Mouse (Mus musculus): Measurements from ENCODE around the gene B2m. TPM values are rescaled to one million over a fixed set of nuclear protein-coding genes. Genes with fewer than 3 reads are reported as not detected.

The B2m gene
- polyA plus RNA-seq, 1 experiment, result 1,293 TPM

- Histone ChIP-seq H3K27ac (ENCODE audit: insufficient read depth, low read length) (peak overlapping the region; percentile 97), H3K27me3 (ENCODE audit: control insufficient read depth, insufficient read depth, low read length) (no peaks in the 10 kb centered on the region), H3K4me1 (ENCODE audit: control insufficient read depth, insufficient read depth, insufficient read length) (peaks cover 18% of the 10 kb centered on the region; the same call in 1 of the 2 replicates), H3K36me3 (ENCODE audit: control insufficient read depth, insufficient read depth, low read length) (peaks cover 30% of the 10 kb centered on the region), H3K4me3 (ENCODE audit: extremely low read depth, insufficient read depth, insufficient read length) (peak overlapping the region; percentile 72)
- under 1% methylated on average over 18 of the region's 18 CpGs for WGBS
- peak; percentile 79 to 86 for DNase-seq (ENCODE audit: low read depth in 1 of 2, low spot score in 2 of 2)
- TF ChIP-seq CTCF (IDR thresholded peaks at IDR 0.05; ENCODE audit: extremely low read depth, insufficient read depth, insufficient read length, insufficient replicate concordance) (no peak), POLR2A (IDR thresholded peaks at IDR 0.05; ENCODE audit: low read depth, low read length) (no peak; the same call in 1 of the 2 replicates)
Measured at GRCm38 (mm10) chr2:122148242-122148917, 894 bp downstream of the B2m start.

DNA sequence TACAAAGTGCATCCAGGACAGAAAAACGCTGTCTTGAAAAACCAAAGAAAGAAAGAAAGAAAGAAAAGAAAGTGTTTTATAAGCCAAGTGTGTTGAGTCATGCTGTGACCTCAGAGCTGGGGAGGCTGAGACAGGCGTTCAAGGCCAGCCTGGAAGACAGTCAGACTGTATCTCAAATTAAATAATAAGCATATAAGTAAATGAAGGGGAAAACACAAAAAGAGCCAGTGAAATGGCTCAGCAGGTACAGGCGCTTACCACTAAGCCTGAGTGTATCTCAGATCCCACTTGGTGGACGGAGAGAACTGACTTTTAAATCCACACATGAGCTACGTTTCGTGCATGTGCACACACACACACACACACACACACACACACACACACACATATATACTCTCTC, 1.8 kb downstream of the B2m start:
- WGBS, result 11% methylated on average over 6 of the region's 6 CpGs
- Histone ChIP-seq H3K4me1 (ENCODE audit: control insufficient read depth, insufficient read depth, insufficient read length) (peaks cover 18% of the 10 kb centered on the region; the same call in 1 of the 2 replicates), H3K36me3 (ENCODE audit: control insufficient read depth, insufficient read depth, low read length) (peaks cover 33% of the 10 kb centered on the region), H3K27ac (ENCODE audit: insufficient read depth, low read length) (no peak overlapping the region), H3K27me3 (ENCODE audit: control insufficient read depth, insufficient read depth, low read length) (no peaks in the 10 kb centered on the region), H3K4me3 (ENCODE audit: extremely low read depth, insufficient read depth, insufficient read length) (peak overlapping the region; percentile 72)
- no peak for DNase-seq (ENCODE audit: low read depth in 1 of 2, low spot score in 2 of 2)
- TF ChIP-seq POLR2A (IDR thresholded peaks at IDR 0.05; ENCODE audit: low read depth, low read length) (no peak), CTCF (IDR thresholded peaks at IDR 0.05; ENCODE audit: extremely low read depth, insufficient read depth, insufficient read length, insufficient replicate concordance) (no peak)

- Histone ChIP-seq H3K27ac (ENCODE audit: insufficient read depth, low read length) (no peak overlapping the region), H3K36me3 (ENCODE audit: control insufficient read depth, insufficient read depth, low read length) (peaks cover 36% of the 10 kb centered on the region), H3K27me3 (ENCODE audit: control insufficient read depth, insufficient read depth, low read length) (no peaks in the 10 kb centered on the region), H3K4me1 (ENCODE audit: control insufficient read depth, insufficient read depth, insufficient read length) (peaks cover 18% of the 10 kb centered on the region; the same call in 1 of the 2 replicates), H3K4me3 (ENCODE audit: extremely low read depth, insufficient read depth, insufficient read length) (peak overlapping the region; percentile 72; the same call in 1 of the 2 replicates)
- no peak for DNase-seq (ENCODE audit: low read depth in 1 of 2, low spot score in 2 of 2)
- no peak for TF ChIP-seq CTCF (IDR thresholded peaks at IDR 0.05; ENCODE audit: extremely low read depth, insufficient read depth, insufficient read length, insufficient replicate concordance)
- no peak for TF ChIP-seq POLR2A (IDR thresholded peaks at IDR 0.05; ENCODE audit: low read depth, low read length)
- 25% methylated on average over 3 of the region's 3 CpGs for WGBS
Measured at GRCm38 (mm10) chr2:122149716-122150115, 2.2 kb downstream of the B2m start.

- WGBS, result 84% methylated on average over 1 of the region's 1 CpGs
- TF ChIP-seq POLR2A (IDR thresholded peaks at IDR 0.05; ENCODE audit: low read depth, low read length), result no peak
- no peak for TF ChIP-seq CTCF (IDR thresholded peaks at IDR 0.05; ENCODE audit: extremely low read depth, insufficient read depth, insufficient read length, insufficient replicate concordance)
- H3K4me1 ChIP-seq (ENCODE audit: control insufficient read depth, insufficient read depth, insufficient read length), result peaks cover 25% of the 10 kb centered on the region; the same call in 1 of the 2 replicates
- DNase-seq (ENCODE audit: low read depth in 1 of 2, low spot score in 2 of 2), result no peak
- peaks cover 40% of the 10 kb centered on the region for H3K36me3 ChIP-seq (ENCODE audit: control insufficient read depth, insufficient read depth, low read length)
- H3K27ac ChIP-seq (ENCODE audit: insufficient read depth, low read length), result no peak overlapping the region
- peak overlapping the region; percentile 3; the same call in 1 of the 2 replicates for H3K4me3 ChIP-seq (ENCODE audit: extremely low read depth, insufficient read depth, insufficient read length)
- H3K27me3 ChIP-seq (ENCODE audit: control insufficient read depth, insufficient read depth, low read length), result no peaks in the 10 kb centered on the region
Measured at GRCm38 (mm10) chr2:122151221-122151620, 3.7 kb downstream of the B2m start.

DNA sequence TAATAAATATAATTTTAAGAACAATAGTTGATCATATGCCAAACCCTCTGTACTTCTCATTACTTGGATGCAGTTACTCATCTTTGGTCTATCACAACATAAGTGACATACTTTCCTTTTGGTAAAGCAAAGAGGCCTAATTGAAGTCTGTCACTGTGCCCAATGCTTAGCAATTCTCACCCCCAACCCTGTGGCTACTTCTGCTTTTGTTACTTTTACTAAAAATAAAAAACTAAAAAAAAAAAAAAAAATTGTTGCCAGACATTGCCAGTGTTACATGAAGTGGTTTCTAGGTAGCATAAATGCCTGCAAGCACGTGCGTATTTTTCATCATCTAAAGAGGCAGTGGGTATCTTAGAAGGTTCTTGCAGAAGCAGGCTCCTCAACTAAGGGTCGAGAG, 5.4 kb downstream of the B2m start:
- no peak for DNase-seq (ENCODE audit: low read depth in 1 of 2, low spot score in 2 of 2)
- no peak for TF ChIP-seq POLR2A (IDR thresholded peaks at IDR 0.05; ENCODE audit: low read depth, low read length)
- TF ChIP-seq CTCF (IDR thresholded peaks at IDR 0.05; ENCODE audit: extremely low read depth, insufficient read depth, insufficient read length, insufficient replicate concordance), result no peak
- Histone ChIP-seq H3K27me3 (ENCODE audit: control insufficient read depth, insufficient read depth, low read length) (no peaks in the 10 kb centered on the region), H3K27ac (ENCODE audit: insufficient read depth, low read length) (no peak overlapping the region), H3K36me3 (ENCODE audit: control insufficient read depth, insufficient read depth, low read length) (peaks cover 40% of the 10 kb centered on the region), H3K4me1 (ENCODE audit: control insufficient read depth, insufficient read depth, insufficient read length) (peaks cover 22% of the 10 kb centered on the region; the same call in 1 of the 2 replicates), H3K4me3 (ENCODE audit: extremely low read depth, insufficient read depth, insufficient read length) (no peak overlapping the region)
- 69% methylated on average over 3 of the region's 3 CpGs for WGBS

GRCm38 (mm10) chr2:122153681-122154365, 6.3 kb downstream of the B2m start:
- Histone ChIP-seq H3K27ac (ENCODE audit: insufficient read depth, low read length) (no peak overlapping the region), H3K36me3 (ENCODE audit: control insufficient read depth, insufficient read depth, low read length) (peaks cover 40% of the 10 kb centered on the region), H3K4me3 (ENCODE audit: extremely low read depth, insufficient read depth, insufficient read length) (no peak overlapping the region), H3K27me3 (ENCODE audit: control insufficient read depth, insufficient read depth, low read length) (no peaks in the 10 kb centered on the region), H3K4me1 (ENCODE audit: control insufficient read depth, insufficient read depth, insufficient read length) (peaks cover 22% of the 10 kb centered on the region; the same call in 1 of the 2 replicates)
- TF ChIP-seq CTCF (IDR thresholded peaks at IDR 0.05; ENCODE audit: extremely low read depth, insufficient read depth, insufficient read length, insufficient replicate concordance), result no peak
- no peak for TF ChIP-seq POLR2A (IDR thresholded peaks at IDR 0.05; ENCODE audit: low read depth, low read length)
- DNase-seq (ENCODE audit: low read depth in 1 of 2, low spot score in 2 of 2), result no peak
- WGBS, result 58% methylated on average over 7 of the region's 7 CpGs

All from spleen, adult 2 months (tissue).